Mouse (Mus musculus): ENCODE data around the gene Pcp2. TPM values are rescaled to one million over a fixed set of nuclear protein-coding genes. Genes with fewer than 3 reads are reported as not detected.

Pcp2 gene
- total and polyA plus RNA-seq, 2 experiments from 2014 or later = not detected

DNA sequence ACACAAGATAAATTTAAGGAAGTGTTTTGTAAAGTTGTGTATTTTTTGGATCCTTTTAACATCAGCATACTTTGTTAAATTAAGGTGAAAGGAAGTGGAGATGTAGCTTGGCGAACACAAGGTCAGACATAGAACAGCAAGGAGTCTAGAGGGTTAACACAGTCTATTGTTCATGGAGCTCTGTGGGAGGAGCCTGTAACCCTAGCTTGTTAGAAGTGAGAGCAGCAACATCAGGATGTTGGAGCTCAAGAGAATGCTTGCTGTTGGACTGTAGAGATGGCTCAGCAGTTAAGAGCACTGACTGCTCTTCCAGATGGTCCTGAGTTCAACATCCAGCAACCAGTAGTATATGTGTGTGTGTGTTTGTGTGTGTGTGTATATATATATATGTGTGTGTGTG, 23.6 kb upstream of the Pcp2 start:
- H3K4me1 ChIP-seq (ENCODE audit: control insufficient read depth, insufficient read depth) = no peaks in the 10 kb centered on the region
- H3K4me2 ChIP-seq (ENCODE audit: low read depth, low read length) = no peak overlapping the region
- DNase-seq (ENCODE audit: low spot score) = no peak
- no peak for ATAC-seq (ENCODE audit: insufficient read depth, low read depth)
- no peaks in the 10 kb centered on the region for H3K9me3 ChIP-seq (replicated peaks; ENCODE audit: control insufficient read depth, low read length)
- H3K27ac ChIP-seq (ENCODE audit: low read depth) = no peak overlapping the region
- WGBS = 53% methylated on average over 1 of the region's 1 CpGs
- TF ChIP-seq EP300 (IDR thresholded peaks at IDR 0.05; ENCODE audit: low read depth) = no peak
- no peak for TF ChIP-seq CTCF (IDR thresholded peaks at IDR 0.05; ENCODE audit: low read depth)
- H3K4me3 ChIP-seq (ENCODE audit: low read depth, low read length) = no peak overlapping the region
- H3K36me3 ChIP-seq (replicated peaks; ENCODE audit: control insufficient read depth, insufficient read depth, low read length) = no peaks in the 10 kb centered on the region
- H3K27me3 ChIP-seq (ENCODE audit: control insufficient read depth, insufficient read depth, low read length) = no peaks in the 10 kb centered on the region
- H3K9ac ChIP-seq (replicated peaks; ENCODE audit: low read depth, low read length) = no peak overlapping the region

DNA sequence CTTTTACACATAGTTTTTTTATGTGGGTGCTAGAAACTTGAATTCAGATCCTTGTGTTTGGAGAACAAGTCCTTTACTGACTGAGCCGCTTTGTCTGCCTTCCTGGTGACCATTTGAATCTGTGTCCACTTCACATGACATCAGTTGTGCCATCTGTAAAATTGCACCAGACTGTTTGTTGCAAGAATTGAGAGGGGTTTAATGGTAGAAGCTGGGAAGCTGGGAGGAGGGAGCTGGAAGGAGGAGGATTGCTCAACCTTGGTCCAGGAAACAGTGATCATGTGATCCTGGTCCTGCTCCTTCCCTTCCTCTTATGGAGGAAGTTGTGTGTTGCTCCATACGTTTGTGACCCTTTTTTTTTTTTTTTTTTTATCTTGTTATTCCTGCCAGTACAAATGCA, 22.9 kb upstream of the Pcp2 start:
- Histone ChIP-seq H3K9ac (replicated peaks; ENCODE audit: low read depth, low read length) (no peak overlapping the region), H3K4me1 (ENCODE audit: control insufficient read depth, insufficient read depth) (no peaks in the 10 kb centered on the region), H3K27me3 (ENCODE audit: control insufficient read depth, insufficient read depth, low read length) (no peaks in the 10 kb centered on the region), H3K4me3 (ENCODE audit: low read depth, low read length) (no peak overlapping the region), H3K36me3 (replicated peaks; ENCODE audit: control insufficient read depth, insufficient read depth, low read length) (no peaks in the 10 kb centered on the region), H3K27ac (ENCODE audit: low read depth) (no peak overlapping the region), H3K4me2 (ENCODE audit: low read depth, low read length) (no peak overlapping the region), H3K9me3 (replicated peaks; ENCODE audit: control insufficient read depth, low read length) (no peaks in the 10 kb centered on the region)
- 51% methylated on average over 2 of the region's 2 CpGs for WGBS
- no peak for DNase-seq (ENCODE audit: low spot score)
- ATAC-seq (ENCODE audit: insufficient read depth, low read depth) = no peak
- TF ChIP-seq CTCF (IDR thresholded peaks at IDR 0.05; ENCODE audit: low read depth) (no peak), EP300 (IDR thresholded peaks at IDR 0.05; ENCODE audit: low read depth) (no peak)

GRCm38 (mm10) chr8:3647561-3647960, 22.2 kb upstream of the Pcp2 start:
- H3K4me1 ChIP-seq (ENCODE audit: control insufficient read depth, insufficient read depth) = no peaks in the 10 kb centered on the region
- no peak overlapping the region for H3K4me2 ChIP-seq (ENCODE audit: low read depth, low read length)
- no peak overlapping the region for H3K27ac ChIP-seq (ENCODE audit: low read depth)
- no peak for TF ChIP-seq CTCF (IDR thresholded peaks at IDR 0.05; ENCODE audit: low read depth)
- no peak for TF ChIP-seq EP300 (IDR thresholded peaks at IDR 0.05; ENCODE audit: low read depth)
- ATAC-seq (ENCODE audit: insufficient read depth, low read depth) = no peak
- no peaks in the 10 kb centered on the region for H3K36me3 ChIP-seq (replicated peaks; ENCODE audit: control insufficient read depth, insufficient read depth, low read length)
- 66% methylated on average over 4 of the region's 4 CpGs for WGBS
- no peaks in the 10 kb centered on the region for H3K9me3 ChIP-seq (replicated peaks; ENCODE audit: control insufficient read depth, low read length)
- H3K9ac ChIP-seq (replicated peaks; ENCODE audit: low read depth, low read length) = no peak overlapping the region
- no peak overlapping the region for H3K4me3 ChIP-seq (ENCODE audit: low read depth, low read length)
- no peak for DNase-seq (ENCODE audit: low spot score)
- no peaks in the 10 kb centered on the region for H3K27me3 ChIP-seq (ENCODE audit: control insufficient read depth, insufficient read depth, low read length)

DNA sequence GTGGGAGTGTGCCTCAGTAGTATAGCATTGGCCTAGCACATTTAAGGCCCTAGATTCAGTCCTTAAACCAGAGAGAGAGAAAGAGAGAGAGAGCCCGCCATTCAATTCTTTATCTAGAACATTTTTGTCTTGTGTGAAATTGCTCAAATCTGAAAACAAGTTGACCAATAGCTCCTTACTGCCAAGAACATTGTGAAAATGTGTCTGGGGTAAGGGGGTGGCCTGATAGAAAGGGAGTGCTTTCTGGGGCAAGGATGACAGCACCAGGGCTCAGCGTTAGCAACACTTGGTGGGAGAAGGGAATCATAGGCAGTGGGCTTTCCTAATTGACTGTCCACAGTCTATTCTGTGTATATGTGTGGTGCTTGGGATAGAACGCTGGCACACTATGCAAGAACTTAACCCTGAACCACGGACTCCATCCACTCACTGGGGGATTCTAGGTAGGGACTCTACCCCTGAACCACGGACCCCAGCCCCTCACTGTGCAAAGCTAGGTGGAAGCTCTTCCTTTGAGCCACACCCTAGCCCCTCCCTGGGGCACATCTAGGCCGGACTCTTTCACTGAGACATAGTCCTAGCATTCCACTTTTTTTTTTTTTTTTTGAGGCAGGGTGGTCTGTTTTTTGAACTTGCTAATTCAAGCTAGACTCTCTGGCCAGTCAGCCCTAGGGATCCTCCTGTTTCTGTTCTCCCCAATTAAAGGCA, 21.6 kb upstream of the Pcp2 start:
- ATAC-seq (ENCODE audit: insufficient read depth, low read depth) = no peak
- Histone ChIP-seq H3K4me2 (ENCODE audit: low read depth, low read length) (no peak overlapping the region), H3K9ac (replicated peaks; ENCODE audit: low read depth, low read length) (no peak overlapping the region), H3K27ac (ENCODE audit: low read depth) (no peak overlapping the region), H3K9me3 (replicated peaks; ENCODE audit: control insufficient read depth, low read length) (no peaks in the 10 kb centered on the region), H3K36me3 (replicated peaks; ENCODE audit: control insufficient read depth, insufficient read depth, low read length) (no peaks in the 10 kb centered on the region), H3K4me3 (ENCODE audit: low read depth, low read length) (no peak overlapping the region), H3K27me3 (ENCODE audit: control insufficient read depth, insufficient read depth, low read length) (no peaks in the 10 kb centered on the region), H3K4me1 (ENCODE audit: control insufficient read depth, insufficient read depth) (no peaks in the 10 kb centered on the region)
- TF ChIP-seq CTCF (IDR thresholded peaks at IDR 0.05; ENCODE audit: low read depth) (no peak), EP300 (IDR thresholded peaks at IDR 0.05; ENCODE audit: low read depth) (no peak)
- DNase-seq (ENCODE audit: low spot score) = no peak
- 83% methylated on average over 6 of the region's 6 CpGs for WGBS

- 18% methylated on average over 5 of the region's 5 CpGs for WGBS
- TF ChIP-seq CTCF (IDR thresholded peaks at IDR 0.05; ENCODE audit: low read depth) (no peak), EP300 (IDR thresholded peaks at IDR 0.05; ENCODE audit: low read depth) (no peak)
- Histone ChIP-seq H3K36me3 (replicated peaks; ENCODE audit: control insufficient read depth, insufficient read depth, low read length) (no peaks in the 10 kb centered on the region), H3K4me1 (ENCODE audit: control insufficient read depth, insufficient read depth) (no peaks in the 10 kb centered on the region), H3K9ac (replicated peaks; ENCODE audit: low read depth, low read length) (no peak overlapping the region), H3K4me3 (ENCODE audit: low read depth, low read length) (no peak overlapping the region), H3K4me2 (ENCODE audit: low read depth, low read length) (no peak overlapping the region), H3K27ac (ENCODE audit: low read depth) (no peak overlapping the region), H3K27me3 (ENCODE audit: control insufficient read depth, insufficient read depth, low read length) (no peaks in the 10 kb centered on the region), H3K9me3 (replicated peaks; ENCODE audit: control insufficient read depth, low read length) (no peaks in the 10 kb centered on the region)
- DNase-seq (ENCODE audit: low spot score) (no peak), ATAC-seq (ENCODE audit: insufficient read depth, low read depth) (no peak)
These were observed 20.5 kb upstream of the Pcp2 start for GRCm38 (mm10) chr8:3645804-3646203.

- no peak overlapping the region for H3K27ac ChIP-seq (ENCODE audit: low read depth)
- H3K4me1 ChIP-seq (ENCODE audit: control insufficient read depth, insufficient read depth) = 0 out of 2 replicates have a peak, but pooled peaks cover 7% of the 10 kb centered on the region
- 11% methylated on average over 8 of the region's 8 CpGs for WGBS
- H3K27me3 ChIP-seq (ENCODE audit: control insufficient read depth, insufficient read depth, low read length) = no peaks in the 10 kb centered on the region
- no peak for ATAC-seq (ENCODE audit: insufficient read depth, low read depth)
- H3K36me3 ChIP-seq (replicated peaks; ENCODE audit: control insufficient read depth, insufficient read depth, low read length) = no peaks in the 10 kb centered on the region
- peak overlapping the region; percentile 55 for H3K4me3 ChIP-seq (ENCODE audit: low read depth, low read length)
- H3K4me2 ChIP-seq (ENCODE audit: low read depth, low read length) = peak overlapping the region; percentile 76
- TF ChIP-seq EP300 (IDR thresholded peaks at IDR 0.05; ENCODE audit: low read depth) = no peak
- TF ChIP-seq CTCF (IDR thresholded peaks at IDR 0.05; ENCODE audit: low read depth) = no peak
- H3K9ac ChIP-seq (replicated peaks; ENCODE audit: low read depth, low read length) = peak overlapping the region; percentile 56
- no peak for DNase-seq (ENCODE audit: low spot score)
- H3K9me3 ChIP-seq (replicated peaks; ENCODE audit: control insufficient read depth, low read length) = no peaks in the 10 kb centered on the region
These were observed 6.1 kb upstream of the Pcp2 start for GRCm38 (mm10) chr8:3631478-3631875.
